17 mouse cellular contexts compared by ENCODE assay signal in the genomic region with DNA sequence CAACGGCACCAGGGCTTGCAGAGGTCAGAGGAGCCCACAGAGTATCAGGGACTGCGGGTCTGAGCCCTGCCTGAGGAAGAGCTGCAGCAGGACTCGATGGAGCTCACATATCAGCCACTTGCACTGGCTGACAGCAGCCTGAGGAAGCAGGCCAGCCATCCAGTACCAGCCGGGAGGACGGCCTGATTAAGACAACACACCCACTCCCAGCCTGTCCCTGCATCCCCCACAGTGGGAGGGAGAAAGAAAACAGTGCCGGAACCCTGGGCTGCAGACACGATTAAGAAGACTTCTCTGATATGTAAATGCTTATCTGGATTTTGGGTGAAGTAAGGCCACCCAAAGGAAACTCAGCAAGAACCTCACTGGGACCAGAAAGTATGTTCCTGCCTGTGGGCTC. TPM values are rescaled to one million over a fixed set of nuclear protein-coding genes. Genes with fewer than 3 reads are reported as not detected.
A peak's percentile ranks its signal among the peaks of the same experiment; 100 is the strongest.
DNase-seq lines count a peak whose midpoint lies in the region; ATAC-seq and TF ChIP-seq lines count a peak whose summit lies in the region.
"Had no signal": no experiment of that assay in that cellular context is flagged by ENCODE, and none has a peak within 500 bp of the region (broad histone marks: within the 10 kb centered on the region; RNA-seq: fewer than 3 reads in every experiment).

No protein-coding gene starts in this region.

- peaks cover 10% of the 10 kb centered on the region for H3K4me1 ChIP-seq in kidney, postnatal 0 days (replicated peaks; ENCODE audit: insufficient read depth, low read length)
- H3K4me1 ChIP-seq in neural tube, embryonic 11.5 days (ENCODE audit: control insufficient read depth, insufficient read depth, low read length), result peaks cover 22% of the 10 kb centered on the region

- WGBS in kidney, postnatal 0 days, result 28% methylated on average over 7 of the region's 7 CpGs
- WGBS in neural tube, embryonic 11.5 days, result 67% methylated on average over 7 of the region's 7 CpGs

- no peak overlapping the region for H3K9ac ChIP-seq in kidney, postnatal 0 days (ENCODE audit: low read depth, low read length)
- H3K9ac ChIP-seq in neural tube, embryonic 11.5 days (ENCODE audit: low read length), result no peak overlapping the region
- H3K9ac ChIP-seq: embryonic facial prominence, embryonic 15.5 days; hindbrain, embryonic 14.5 days; limb, embryonic 15.5 days had no signal

- H3K27ac ChIP-seq in kidney, postnatal 0 days, result no peak overlapping the region
- 0 out of 2 replicates have a peak overlapping the region, but pooled peaks have one; percentile 49 for H3K27ac ChIP-seq in neural tube, embryonic 11.5 days (ENCODE audit: low read depth, low read length)
- H3K27ac ChIP-seq: embryonic facial prominence, embryonic 15.5 days; hindbrain, embryonic 14.5 days had no signal

- no peaks in the 10 kb centered on the region for H3K9me3 ChIP-seq in kidney, postnatal 0 days (replicated peaks; ENCODE audit: low read length)
- no peaks in the 10 kb centered on the region for H3K9me3 ChIP-seq in neural tube, embryonic 11.5 days (ENCODE audit: control insufficient read depth, low read length)
- H3K9me3 ChIP-seq: embryonic facial prominence, embryonic 15.5 days; limb, embryonic 15.5 days had no signal

- H3K4me3 ChIP-seq in kidney, postnatal 0 days (replicated peaks; ENCODE audit: low read depth, low read length), result no peak overlapping the region
- H3K4me3 ChIP-seq in neural tube, embryonic 11.5 days (ENCODE audit: low read depth, low read length), result no peak overlapping the region
- H3K4me3 ChIP-seq: embryonic facial prominence, embryonic 15.5 days; limb, embryonic 15.5 days had no signal

- ATAC-seq in kidney, postnatal 0 days (replicated peaks; ENCODE audit: low FRiP score, low read depth), result no peak
- no peak for ATAC-seq in neural tube, embryonic 11.5 days (ENCODE audit: insufficient read depth, low FRiP score, low TSS enrichment)
- ATAC-seq: forebrain, embryonic 14.5 days; intestine, postnatal 0 days; Patski had no signal

- TF ChIP-seq CTCF in kidney, postnatal 0 days (IDR thresholded peaks at IDR 0.05; ENCODE audit: low read depth), result no peak

- peak; percentile 47 for DNase-seq in kidney, postnatal 0 days (ENCODE audit: low spot score)
- DNase-seq in kidney, postnatal 36 days, result no peak
- DNase-seq in neural tube, embryonic 11.5 days (ENCODE audit: low spot score), result no peak
- DNase-seq in neural tube, embryonic 10.5 days (ENCODE audit: extremely low spot score, low spot score), result no peak
- peak; percentile 48 to 54 for DNase-seq in layer of hippocampus, postnatal 36 days
- DNase-seq in right cerebral cortex, postnatal 36 days (ENCODE audit: low spot score in 2 of 2), result peak; percentile 36 to 68
- no peak for DNase-seq in cerebellum, adult 11 months
- DNase-seq: cerebellum, adult 18-20 months; gastrocnemius, postnatal 25 days; lung, adult 2 months; thymus, adult 18-20 months had no signal

- no peaks in the 10 kb centered on the region for H3K27me3 ChIP-seq in kidney, postnatal 0 days (ENCODE audit: insufficient read depth, low read length)
- no peaks in the 10 kb centered on the region for H3K27me3 ChIP-seq in neural tube, embryonic 11.5 days (ENCODE audit: control insufficient read depth, insufficient read depth, low read length)
- H3K27me3 ChIP-seq: embryonic facial prominence, embryonic 15.5 days; limb, embryonic 15.5 days; Patski had no signal

- no peak overlapping the region for H3K4me2 ChIP-seq in kidney, postnatal 0 days (ENCODE audit: low read length)
- H3K4me2 ChIP-seq in neural tube, embryonic 11.5 days (ENCODE audit: low read depth), result no peak overlapping the region
- H3K4me2 ChIP-seq: embryonic facial prominence, embryonic 15.5 days; hindbrain, embryonic 14.5 days; limb, embryonic 15.5 days had no signal

- H3K36me3 ChIP-seq in kidney, postnatal 0 days (ENCODE audit: insufficient read depth, low read length), result peaks cover 44% of the 10 kb centered on the region
- H3K36me3 ChIP-seq in neural tube, embryonic 11.5 days (ENCODE audit: control insufficient read depth, insufficient read depth, low read length), result peaks cover 8% of the 10 kb centered on the region

RNA-seq across cellular contexts. Expression of a gene that starts 4.4 kb away (rescaled TPM):
- 14.0 and 18.0 TPM in 2 replicates for polyA plus RNA-seq in kidney, postnatal 0 days (2015; fragmentation: Nextera tagmentation; extraction: Ambion mirVana)
- polyA plus RNA-seq in neural tube, embryonic 11.5 days (2014; fragmentation: Nextera tagmentation; extraction: Ambion mirVana), result 15.9 and 17.9 TPM in 2 replicates
- total RNA-seq in layer of hippocampus, postnatal 36 days (2021), result 10 to 100 TPM; 44.5 to 46.8 TPM

RNA-seq across cellular contexts. Expression of a gene that starts 32.3 kb away (rescaled TPM):
- polyA plus RNA-seq in kidney, postnatal 0 days (2015; fragmentation: Nextera tagmentation; extraction: Ambion mirVana), result 0.18 and 0.43 TPM in 2 replicates
- 0.25 and 0.26 TPM in 2 replicates for polyA plus RNA-seq in neural tube, embryonic 11.5 days (2014; fragmentation: Nextera tagmentation; extraction: Ambion mirVana)
- total RNA-seq in layer of hippocampus, postnatal 36 days (2021), result under 1 TPM in 1 of 2 experiments, not detected in 1; 0.27 TPM
- polyA plus RNA-seq: intestine, postnatal 0 days had no signal

Comparison
In these comparisons a context has a peak if more than half of its experiments do, and no peak if none do; other contexts are left out.
1. DNase-seq: peak in kidney, postnatal 0 days (single experiment), layer of hippocampus, postnatal 36 days (2 of 2) and right cerebral cortex, postnatal 36 days (2 of 2); none in kidney, postnatal 36 days (0 of 2), neural tube, embryonic 11.5 days (single experiment), neural tube, embryonic 10.5 days (single experiment) and cerebellum, adult 11 months (single experiment).